Mouse (Mus musculus) brain, embryonic 14.5 days (tissue): ENCODE measurements around the gene Zfhx3.

Source experiments
- CTCF ChIP-seq: fragments of 200-500 bp; IDR thresholded peaks from 2 replicates; pipeline ENCODE4 v1.5.1; 2012; ENCODE audit warnings: inconsistent platforms, mild to moderate bottlenecking, moderate library complexity, borderline replicate concordance; ENCODE audit not compliant: insufficient read depth, insufficient read length; ENCODE audit errors: extremely low read depth
- POLR2A ChIP-seq: fragments of 200-500 bp; IDR thresholded peaks from 2 replicates; pipeline ENCODE4 v1.6.1; 2012; ENCODE audit warnings: mild to moderate bottlenecking, inconsistent platforms, borderline replicate concordance; ENCODE audit not compliant: poor library complexity, insufficient read depth, insufficient read length, severe bottlenecking; ENCODE audit errors: extremely low read depth

GRCm38 (mm10) chr8:108743238-108743637 is 800.8 kb downstream of the Zfhx3 start:
- TF ChIP-seq POLR2A (no peak), CTCF (no peak)
